Mouse (Mus musculus): Measurements from ENCODE around the gene Ampd3.

DNA sequence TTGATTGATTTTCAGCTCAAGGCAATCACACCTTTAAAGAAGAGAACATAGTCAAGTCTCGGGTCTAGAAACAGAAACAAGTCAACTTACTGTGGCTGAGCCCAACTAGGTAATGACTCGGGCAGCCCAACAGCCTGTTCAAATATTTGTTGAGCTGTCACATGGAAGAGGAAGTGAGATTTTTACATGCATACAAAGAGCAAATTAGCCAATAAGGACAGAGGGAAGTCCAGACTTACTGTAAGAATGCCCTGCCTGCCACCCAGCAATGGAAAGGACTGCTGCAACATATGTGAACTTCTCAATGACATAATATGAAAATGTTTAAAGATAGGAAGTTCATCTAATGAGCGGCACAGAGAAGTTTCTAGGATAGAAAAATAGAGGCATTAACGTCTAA, 72.3 kb downstream of the Ampd3 start:
- TF ChIP-seq CTCF (IDR thresholded peaks at IDR 0.05; ENCODE audit: control insufficient read depth, insufficient read depth, insufficient replicate concordance, low read depth, low read length) (no peak), POLR2A (IDR thresholded peaks at IDR 0.05; ENCODE audit: control insufficient read depth, low read depth, low read length) (no peak)

Data from testis, adult 2 months (tissue).